Mouse (Mus musculus) layer of hippocampus, adult 2 months (tissue): ENCODE data around the gene Uba3. TPM values are rescaled to one million over a fixed set of nuclear protein-coding genes. Genes with fewer than 3 reads are reported as not detected.

ENCODE experiments used
- DNase-seq, 2 experiments: peaks; one replicate each; pipeline ENCODE4 v3.0.0; 2022; ENCODE audit warnings: low spot score in 2 of 2
- H3K27ac ChIP-seq: fragments of 200-600 bp; 2 replicates; pipeline ENCODE4 v1.8.1; 2022
- H3K4me3 ChIP-seq: fragments of 200-600 bp; 2 replicates; pipeline ENCODE4 v1.8.1; 2022; ENCODE audit warnings: mild to moderate bottlenecking
- CTCF ChIP-seq: fragments of 200-600 bp; conservative IDR thresholded peaks from 2 replicates; pipeline ENCODE4 v1.8.1; 2022; ENCODE audit warnings: antibody characterized with exemption, mild to moderate bottlenecking, moderate library complexity
- long read RNA-seq, 2 experiments: library from polyadenylated mRNA; stranded (forward); transcript quantifications; one replicate each; pipeline ENCODE4 v2.0.0; 2021; ENCODE audit warnings: borderline mapping rate in 2 of 2
- total RNA-seq, 2 experiments: library from RNA; stranded (reverse); gene quantifications; 2 replicates each; pipeline ENCODE4 v1.2.3; 2021

The Uba3 gene
- 10 to 100 TPM; 69.4 to 71.3 TPM for total RNA-seq
- long read RNA-seq, experiment 1, transcript Uba3-201 (18 exons, 2,257 nt) = major isoform, 21 of 47 reads
- long read RNA-seq, experiment 1, transcript Uba3-202 (17 exons, 2,465 nt) = minor isoform, 18 of 47 reads
- long read RNA-seq, experiment 1, partial matches to known transcripts = 3 of 47 reads
- long read RNA-seq, experiment 1, other reads (novel, unspliced or antisense) = 4 of 47 reads
- long read RNA-seq, experiment 2, transcript Uba3-202 (17 exons, 2,465 nt) = minor isoform, 18 of 71 reads
- long read RNA-seq, experiment 2, transcript Uba3-201 (18 exons, 2,257 nt) = major isoform, 37 of 71 reads
- long read RNA-seq, experiment 2, partial matches to known transcripts = 6 of 71 reads
- long read RNA-seq, experiment 2, other reads (novel, unspliced or antisense) = 8 of 71 reads

GRCm38 (mm10) chr6:97205439-97205885, at the start of gene Uba3:
TSS of gene Uba3 (minus strand) at chr6:97205647.
- DNase-seq = peak; percentile 98 to 99
- H3K27ac ChIP-seq = peak within 1 kb of the TSS; percentile 90
- no peak for TF ChIP-seq CTCF
- peak within 1 kb of the TSS; percentile 79 for H3K4me3 ChIP-seq

GRCm38 (mm10) chr6:97252711-97253221, 47.3 kb upstream of the Uba3 start, which contains the start of gene Lmod3:
TSS of gene Lmod3 (minus strand) at chr6:97252759.
- no peak for TF ChIP-seq CTCF
- Histone ChIP-seq H3K4me3 (no peak within 1 kb of the TSS), H3K27ac (no peak within 1 kb of the TSS)
- DNase-seq = no peak

GRCm38 (mm10) chr6:97252086-97252485, 46.6 kb upstream of the Uba3 start:
- no peak for TF ChIP-seq CTCF
- Histone ChIP-seq H3K4me3 (no peak overlapping the region), H3K27ac (no peak overlapping the region)
- DNase-seq = no peak

GRCm38 (mm10) chr6:97250966-97251365, 45.5 kb upstream of the Uba3 start:
- Histone ChIP-seq H3K27ac (no peak overlapping the region), H3K4me3 (no peak overlapping the region)
- TF ChIP-seq CTCF = peak; percentile 94
- DNase-seq = peak; percentile 53 to 60

GRCm38 (mm10) chr6:97245200-97245599, 39.8 kb upstream of the Uba3 start:
- Histone ChIP-seq H3K27ac (no peak overlapping the region), H3K4me3 (no peak overlapping the region)
- no peak for TF ChIP-seq CTCF
- DNase-seq = no peak

- DNase-seq = no peak
- Histone ChIP-seq H3K27ac (no peak overlapping the region), H3K4me3 (no peak overlapping the region)
- no peak for TF ChIP-seq CTCF
Measured at GRCm38 (mm10) chr6:97242522-97242921, 37.1 kb upstream of the Uba3 start.

- DNase-seq = no peak
- no peak for TF ChIP-seq CTCF
- no peak overlapping the region for H3K27ac ChIP-seq
- H3K4me3 ChIP-seq = no peak overlapping the region
Measured at GRCm38 (mm10) chr6:97240092-97240491, 34.6 kb upstream of the Uba3 start.

GRCm38 (mm10) chr6:97239360-97239759, 33.9 kb upstream of the Uba3 start:
- Histone ChIP-seq H3K27ac (no peak overlapping the region), H3K4me3 (no peak overlapping the region)
- peak; percentile 32 for TF ChIP-seq CTCF
- DNase-seq = no peak

- TF ChIP-seq CTCF = no peak
- Histone ChIP-seq H3K27ac (no peak overlapping the region), H3K4me3 (no peak overlapping the region)
- no peak for DNase-seq
Measured at GRCm38 (mm10) chr6:97236088-97236487, 30.6 kb upstream of the Uba3 start.

- no peak overlapping the region for H3K4me3 ChIP-seq
- no peak for TF ChIP-seq CTCF
Measured at GRCm38 (mm10) chr6:97234911-97235668, 29.6 kb upstream of the Uba3 start.

GRCm38 (mm10) chr6:97227067-97227847, 21.8 kb upstream of the Uba3 start:
- no peak for TF ChIP-seq CTCF
- DNase-seq = no peak
- Histone ChIP-seq H3K4me3 (no peak overlapping the region), H3K27ac (no peak overlapping the region)

More at GRCm38 (mm10) chr6:97234911-97235668, 29.6 kb upstream of the Uba3 start:
- no peak overlapping the region for H3K27ac ChIP-seq
- DNase-seq = no peak

- Histone ChIP-seq H3K27ac (no peak overlapping the region), H3K4me3 (no peak overlapping the region)
- no peak for DNase-seq
- no peak for TF ChIP-seq CTCF
Measured at GRCm38 (mm10) chr6:97226083-97226491, 20.6 kb upstream of the Uba3 start.
